Mouse (Mus musculus) heart, postnatal 0 days (tissue): ENCODE measurements around the gene Ube4b.

ENCODE experiments used
- CTCF ChIP-seq: IDR thresholded peaks from 2 replicates; pipeline ENCODE4 v1.5.1; 2016; ENCODE audit warnings: antibody characterized with exemption, control low read depth, low read depth
- EP300 ChIP-seq: IDR thresholded peaks from 2 replicates; pipeline ENCODE4 v1.6.1; 2016; ENCODE audit warnings: antibody characterized with exemption, low read depth

- TF ChIP-seq CTCF (no peak), EP300 (no peak)
These were observed 74.9 kb downstream of the Ube4b start for GRCm38 (mm10) chr4:149351596-149352150.
